Mouse (Mus musculus) ES-Bruce4 (cell line): Measurements from ENCODE around the gene Dpp6.

ENCODE experiments used
- CTCF ChIP-seq: IDR thresholded peaks from one replicate; pipeline ENCODE4 v1.8.1; 2011; ENCODE audit warnings: low read depth, low read length
- EP300 ChIP-seq: IDR thresholded peaks from 2 replicates; pipeline ENCODE4 v1.6.1; 2011; ENCODE audit warnings: low read depth, low read length; ENCODE audit not compliant: insufficient read depth
- POLR2A ChIP-seq: IDR thresholded peaks from one replicate; pipeline ENCODE4 v1.8.1; 2011; ENCODE audit warnings: low read length; ENCODE audit not compliant: insufficient read depth

GRCm38 (mm10) chr5:27418856-27419255 is 601.9 kb downstream of the Dpp6 start:
- no peak for TF ChIP-seq CTCF
- no peak for TF ChIP-seq POLR2A
- no peak for TF ChIP-seq EP300
